In genomic region chr2:130629080-130629838, GRCm38 (mm10) we compare ENCODE assay signal across 8 mouse cellular contexts. TPM values are rescaled to one million over a fixed set of nuclear protein-coding genes. Genes with fewer than 3 reads are reported as not detected.
A peak's percentile ranks its signal among the peaks of the same experiment; 100 is the strongest.
DNase-seq lines count a peak whose midpoint lies in the region; ATAC-seq and TF ChIP-seq lines count a peak whose summit lies in the region.

No protein-coding gene starts in this region.

- H3K27me3 ChIP-seq in cerebellum, adult 2 months (ENCODE audit: control insufficient read depth, insufficient read depth, low read length): no peaks in the 10 kb centered on the region
- H3K27me3 ChIP-seq in hindbrain, postnatal 0 days (ENCODE audit: insufficient read depth, low read length): no peaks in the 10 kb centered on the region
- no peaks in the 10 kb centered on the region; the same call in none of the 2 replicates for H3K27me3 ChIP-seq in midbrain, embryonic 16.5 days (ENCODE audit: control insufficient read depth, insufficient read depth, low read depth, low read length)

- peak overlapping the region; percentile 84 for H3K9ac ChIP-seq in hindbrain, postnatal 0 days (replicated peaks; ENCODE audit: low read length)
- H3K9ac ChIP-seq in midbrain, embryonic 16.5 days (ENCODE audit: low read depth, low read length): peak overlapping the region; percentile 83

- DNase-seq in cerebellum, adult 2 months: no peak
- no peak for DNase-seq in cerebellum, postnatal 25 days
- peak; percentile 4 for DNase-seq in thymus, postnatal 0 days (ENCODE audit: low spot score)
- DNase-seq in thymus, postnatal 14 days: no peak
- peak; percentile 6 for DNase-seq in hindbrain, postnatal 0 days (ENCODE audit: low spot score)
- no peak for DNase-seq in spleen, postnatal 10 days (ENCODE audit: low spot score in 2 of 2)
- DNase-seq in left cerebral cortex, adult 8-10 months (ENCODE audit: low spot score in 2 of 2): no peak

- H3K36me3 ChIP-seq in hindbrain, postnatal 0 days (ENCODE audit: insufficient read depth, low read length): no peaks in the 10 kb centered on the region
- H3K36me3 ChIP-seq in midbrain, embryonic 16.5 days (ENCODE audit: control insufficient read depth, insufficient read depth, low read length): peaks cover 3% of the 10 kb centered on the region; the same call in 1 of the 2 replicates

- H3K9me3 ChIP-seq in hindbrain, postnatal 0 days (ENCODE audit: low read length): no peaks in the 10 kb centered on the region
- H3K9me3 ChIP-seq in midbrain, embryonic 16.5 days (replicated peaks; ENCODE audit: control insufficient read depth, low read length, poor library complexity, severe bottlenecking): no peaks in the 10 kb centered on the region

- H3K4me3 ChIP-seq in cerebellum, adult 2 months (replicated peaks; ENCODE audit: insufficient read depth, low read depth, low read length): peak overlapping the region; percentile 97
- peak overlapping the region; percentile 97 for H3K4me3 ChIP-seq in hindbrain, postnatal 0 days (ENCODE audit: low read length)
- peak overlapping the region; percentile 71 for H3K4me3 ChIP-seq in midbrain, embryonic 16.5 days (ENCODE audit: low read depth, low read length)

- WGBS in cerebellum, adult 2 months: 2% methylated on average over 37 of the region's 37 CpGs
- 3% methylated on average over 32 of the region's 37 CpGs for whole genome bisulfite sequencing in hindbrain, postnatal 0 days
- 3% methylated on average over 37 of the region's 37 CpGs for WGBS in midbrain, embryonic 16.5 days

- peak overlapping the region; percentile 97 for H3K4me2 ChIP-seq in hindbrain, postnatal 0 days (ENCODE audit: low read depth, low read length)
- H3K4me2 ChIP-seq in midbrain, embryonic 16.5 days (ENCODE audit: low read length): peak overlapping the region; percentile 95

- H3K4me1 ChIP-seq in cerebellum, adult 2 months (ENCODE audit: control insufficient read depth, insufficient read depth, low read length): peaks cover 16% of the 10 kb centered on the region
- peaks cover 11% of the 10 kb centered on the region; the same call in 1 of the 2 replicates for H3K4me1 ChIP-seq in hindbrain, postnatal 0 days (ENCODE audit: insufficient read depth, low read length)
- peaks cover 12% of the 10 kb centered on the region for H3K4me1 ChIP-seq in midbrain, embryonic 16.5 days (ENCODE audit: control insufficient read depth, insufficient read depth, low read length)

- peak; percentile 48; the same call in 1 of the 2 replicates for ATAC-seq in hindbrain, postnatal 0 days
- peak; percentile 63 for ATAC-seq in midbrain, embryonic 16.5 days

- peak overlapping the region; percentile 29 for H3K27ac ChIP-seq in cerebellum, adult 2 months (ENCODE audit: insufficient read depth, low read length)
- peak overlapping the region; percentile 80 for H3K27ac ChIP-seq in hindbrain, postnatal 0 days
- H3K27ac ChIP-seq in midbrain, embryonic 16.5 days (ENCODE audit: low read length): peak overlapping the region; percentile 58; the same call in 1 of the 2 replicates

- no peak for TF ChIP-seq POLR2A in cerebellum, adult 2 months (IDR thresholded peaks at IDR 0.05; ENCODE audit: borderline replicate concordance, insufficient read depth, low read length)

- no peak for TF ChIP-seq CTCF in cerebellum, adult 2 months (IDR thresholded peaks at IDR 0.05; ENCODE audit: borderline replicate concordance, insufficient read depth, low read depth, low read length)
- no peak for TF ChIP-seq CTCF in hindbrain, postnatal 0 days (IDR thresholded peaks at IDR 0.05; ENCODE audit: low read depth)

RNA-seq across cellular contexts. Expression of gene Fastkd5, which starts 0.6 kb away (rescaled TPM):
- polyA plus RNA-seq in cerebellum, adult 2 months (2012; rRNA removed): 5.4 and 5.7 TPM in 2 replicates
- polyA plus RNA-seq in thymus, postnatal 0 days (2015; fragmentation: Nextera tagmentation; extraction: Ambion mirVana): 13.6 and 16.7 TPM in 2 replicates
- total RNA-seq in hindbrain, postnatal 0 days (2014; rRNA removed): 7.0 and 7.9 TPM in 2 replicates
- polyA plus RNA-seq in hindbrain, postnatal 0 days (2015; fragmentation: Nextera tagmentation; extraction: Ambion mirVana): 6.0 and 6.6 TPM in 2 replicates
- 10.2 and 11.4 TPM in 2 replicates for polyA plus RNA-seq in midbrain, embryonic 16.5 days (2015; fragmentation: Nextera tagmentation; extraction: Ambion mirVana)
- 1 to 10 TPM; 6.5 to 9.2 (median 7.3) TPM for total RNA-seq in left cerebral cortex, adult 8-10 months (2022)

RNA-seq across cellular contexts. Expression of gene Ubox5, which starts 0.6 kb away (rescaled TPM):
- polyA plus RNA-seq in cerebellum, adult 2 months (2012; rRNA removed): 9.6 and 9.8 TPM in 2 replicates
- 8.6 and 9.3 TPM in 2 replicates for polyA plus RNA-seq in thymus, postnatal 0 days (2015; fragmentation: Nextera tagmentation; extraction: Ambion mirVana)
- 6.8 TPM in 2 replicates for total RNA-seq in hindbrain, postnatal 0 days (2014; rRNA removed)
- 5.9 and 6.2 TPM in 2 replicates for polyA plus RNA-seq in hindbrain, postnatal 0 days (2015; fragmentation: Nextera tagmentation; extraction: Ambion mirVana)
- 8.4 and 8.9 TPM in 2 replicates for polyA plus RNA-seq in midbrain, embryonic 16.5 days (2015; fragmentation: Nextera tagmentation; extraction: Ambion mirVana)
- 10 to 100 TPM; 11.7 to 14.7 (median 12.5) TPM for total RNA-seq in left cerebral cortex, adult 8-10 months (2022)

RNA-seq across cellular contexts. Expression of gene Lzts3, which starts 13.3 kb away (rescaled TPM):
- 89.4 and 94.9 TPM in 2 replicates for polyA plus RNA-seq in cerebellum, adult 2 months (2012; rRNA removed)
- 0.55 and 0.58 TPM in 2 replicates for polyA plus RNA-seq in thymus, postnatal 0 days (2015; fragmentation: Nextera tagmentation; extraction: Ambion mirVana)
- 76.8 and 81.8 TPM in 2 replicates for total RNA-seq in hindbrain, postnatal 0 days (2014; rRNA removed)
- polyA plus RNA-seq in hindbrain, postnatal 0 days (2015; fragmentation: Nextera tagmentation; extraction: Ambion mirVana): 18.2 and 20.0 TPM in 2 replicates
- 17.7 and 20.7 TPM in 2 replicates for polyA plus RNA-seq in midbrain, embryonic 16.5 days (2015; fragmentation: Nextera tagmentation; extraction: Ambion mirVana)
- total RNA-seq in left cerebral cortex, adult 8-10 months (2022): 100 to 1,000 TPM; 186 to 214 (median 199) TPM

RNA-seq across cellular contexts. Expression of gene Ddrgk1, which starts 35.2 kb away (rescaled TPM):
- polyA plus RNA-seq in cerebellum, adult 2 months (2012; rRNA removed): 98.5 and 109 TPM in 2 replicates
- 59.0 and 61.4 TPM in 2 replicates for polyA plus RNA-seq in thymus, postnatal 0 days (2015; fragmentation: Nextera tagmentation; extraction: Ambion mirVana)
- total RNA-seq in hindbrain, postnatal 0 days (2014; rRNA removed): 14.4 and 21.2 TPM in 2 replicates
- polyA plus RNA-seq in hindbrain, postnatal 0 days (2015; fragmentation: Nextera tagmentation; extraction: Ambion mirVana): 83.3 and 90.6 TPM in 2 replicates
- polyA plus RNA-seq in midbrain, embryonic 16.5 days (2015; fragmentation: Nextera tagmentation; extraction: Ambion mirVana): 71.0 and 77.1 TPM in 2 replicates
- 100 to 1,000 TPM; 106 to 118 (median 114) TPM for total RNA-seq in left cerebral cortex, adult 8-10 months (2022)

RNA-seq across cellular contexts. Expression of gene Itpa, which starts 38.2 kb away (rescaled TPM):
- 50.7 and 57.9 TPM in 2 replicates for polyA plus RNA-seq in cerebellum, adult 2 months (2012; rRNA removed)
- 107 and 112 TPM in 2 replicates for polyA plus RNA-seq in thymus, postnatal 0 days (2015; fragmentation: Nextera tagmentation; extraction: Ambion mirVana)
- total RNA-seq in hindbrain, postnatal 0 days (2014; rRNA removed): 137 TPM in 2 replicates
- polyA plus RNA-seq in hindbrain, postnatal 0 days (2015; fragmentation: Nextera tagmentation; extraction: Ambion mirVana): 123 TPM in 2 replicates
- polyA plus RNA-seq in midbrain, embryonic 16.5 days (2015; fragmentation: Nextera tagmentation; extraction: Ambion mirVana): 136 and 137 TPM in 2 replicates
- 10 to 100 TPM; 35.7 to 41.7 (median 38.3) TPM for total RNA-seq in left cerebral cortex, adult 8-10 months (2022)

Comparison
In these comparisons a context has a peak if more than half of its experiments do, and no peak if none do; other contexts are left out.
1. DNase-seq: peak in thymus, postnatal 0 days (single experiment) and hindbrain, postnatal 0 days (single experiment); none in cerebellum, adult 2 months (0 of 2), cerebellum, postnatal 25 days (0 of 2), thymus, postnatal 14 days (single experiment), spleen, postnatal 10 days (0 of 2) and left cerebral cortex, adult 8-10 months (0 of 2).
2. H3K27ac ChIP-seq: peak in every context shown above with its lines; median percentile 80 in hindbrain, postnatal 0 days; 58 in midbrain, embryonic 16.5 days; 29 in cerebellum, adult 2 months.
3. RNA of gene Lzts3, which starts 13.3 kb away (polyA plus RNA-seq): 89.4 to 94.9 TPM in cerebellum, adult 2 months, 17.7 to 20.7 TPM in midbrain, embryonic 16.5 days and 18.2 to 20.0 TPM in hindbrain, postnatal 0 days; 0.55 to 0.58 TPM in thymus, postnatal 0 days; every median in the first group is over 10 times any median in the second.
4. Peak in every context shown above with its lines, with median percentiles within 50 percentile points of each other: H3K4me3 ChIP-seq.